Mouse (Mus musculus): ENCODE results near the gene 4930522H14Rik. TPM values are rescaled to one million over a fixed set of nuclear protein-coding genes. Genes with fewer than 3 reads are reported as not detected.
A peak's percentile ranks its signal among the peaks of the same experiment; 100 is the strongest.

Gene 4930522H14Rik
- total RNA-seq, 2 experiments from 2014 or later: not detected

DNA sequence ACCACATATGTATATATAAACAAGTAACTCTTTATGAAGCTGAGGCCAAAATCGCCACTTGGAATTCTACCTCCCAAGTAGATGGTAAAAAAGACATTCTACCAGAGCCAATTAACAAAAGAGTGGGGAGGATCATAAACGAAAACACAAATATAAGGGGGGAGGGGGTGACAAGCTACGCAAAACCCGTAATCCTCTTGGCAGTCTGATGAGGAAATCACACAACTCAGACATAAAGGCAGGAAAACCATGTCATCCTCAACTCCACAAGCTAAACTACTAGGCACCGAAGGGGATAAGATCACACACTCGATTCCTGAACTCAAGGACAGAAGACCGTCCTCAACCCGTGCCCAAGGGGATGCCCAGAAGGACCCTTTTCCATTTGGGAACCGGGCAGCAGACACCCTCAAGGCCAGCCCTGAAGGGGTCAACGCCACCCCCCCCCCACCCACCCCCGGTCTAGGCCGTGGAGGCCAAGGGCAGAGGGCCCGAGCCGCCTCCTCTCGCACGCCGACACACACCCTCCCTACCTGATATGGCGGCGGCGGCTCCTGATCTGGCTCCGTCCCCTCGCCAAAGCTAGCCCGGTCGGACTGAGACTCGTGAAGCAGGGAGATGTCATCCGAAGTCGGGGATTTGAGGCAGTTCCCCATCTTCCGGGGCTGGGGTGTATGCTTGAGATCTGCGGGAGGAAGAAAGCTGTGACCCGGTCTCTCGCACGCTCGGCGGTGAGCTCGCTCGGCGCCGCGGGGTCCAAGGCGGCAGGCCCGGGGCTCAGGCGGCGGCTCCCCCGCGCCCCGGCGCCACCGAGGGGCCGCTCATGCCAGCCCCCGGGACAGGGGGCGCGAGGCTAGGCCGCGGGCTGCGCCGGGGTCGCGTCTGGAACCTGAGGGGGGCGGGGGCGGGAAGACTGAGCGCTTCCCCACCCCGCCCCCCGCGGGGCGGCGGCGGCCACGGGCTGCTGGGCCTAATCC lies 55.2 kb downstream of the 4930522H14Rik start:
- DNase-seq (ENCODE audit: low spot score in 2 of 2): peak; percentile 26 to 59

DNA sequence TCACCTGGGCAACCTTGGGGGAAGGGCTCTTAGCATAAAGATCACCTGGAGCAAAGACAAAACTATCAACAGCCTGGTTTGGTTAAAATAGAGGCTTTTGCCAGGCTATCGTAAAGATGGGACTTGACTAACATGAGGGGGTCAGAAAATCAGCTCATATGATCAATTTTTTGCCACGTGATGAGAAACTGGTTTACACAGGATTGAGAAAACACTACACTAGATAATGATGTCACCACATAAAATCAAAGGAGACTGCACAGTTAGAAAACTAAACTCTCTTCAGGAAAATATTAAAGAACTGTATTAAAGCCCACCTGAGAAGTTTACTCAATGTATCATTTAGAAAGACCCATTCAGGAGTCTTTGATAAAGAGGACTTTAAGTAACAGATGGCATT lies 56.0 kb downstream of the 4930522H14Rik start:
- DNase-seq (ENCODE audit: low spot score in 2 of 2): no peak

DNA sequence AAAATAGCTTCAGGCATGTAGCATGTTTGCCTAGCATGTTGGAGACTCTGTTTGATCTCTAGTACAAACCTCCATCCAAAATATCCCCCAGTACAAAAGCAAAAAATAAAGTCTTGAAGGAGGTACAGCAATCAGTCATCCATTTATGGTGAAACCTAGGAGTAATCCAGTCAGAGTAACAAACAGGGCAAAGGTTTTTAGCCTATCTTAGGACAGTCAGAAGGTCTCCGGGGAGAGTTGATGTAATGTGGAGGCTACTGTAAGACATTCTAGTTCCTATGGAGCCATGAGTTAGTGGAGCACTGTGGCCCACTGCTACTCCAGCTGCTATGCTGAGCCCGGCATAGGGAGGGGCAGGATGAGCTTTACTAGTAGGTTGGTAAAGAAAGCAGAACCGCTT lies 58.5 kb downstream of the 4930522H14Rik start:
- DNase-seq (ENCODE audit: low spot score in 2 of 2): no peak

DNA sequence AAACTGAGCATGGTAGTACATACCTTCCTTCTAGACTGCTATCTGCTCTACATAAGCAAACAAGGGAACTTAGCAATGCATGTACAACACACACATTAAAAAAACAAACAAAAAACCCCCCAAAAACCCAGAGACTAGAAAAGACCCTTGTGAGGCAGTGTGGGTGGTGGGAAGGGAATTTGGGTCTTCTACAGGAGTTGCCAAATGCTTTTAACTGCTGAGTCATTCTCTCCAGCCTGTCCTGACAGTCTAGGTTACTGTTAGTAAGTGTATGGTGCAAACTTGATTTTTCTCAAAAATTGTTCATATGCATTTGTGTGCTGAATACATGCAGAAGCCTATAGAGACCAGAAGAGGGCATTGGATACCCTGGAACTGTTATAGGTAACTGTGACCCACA lies 59.5 kb downstream of the 4930522H14Rik start:
- DNase-seq (ENCODE audit: low spot score in 2 of 2): no peak

DNA sequence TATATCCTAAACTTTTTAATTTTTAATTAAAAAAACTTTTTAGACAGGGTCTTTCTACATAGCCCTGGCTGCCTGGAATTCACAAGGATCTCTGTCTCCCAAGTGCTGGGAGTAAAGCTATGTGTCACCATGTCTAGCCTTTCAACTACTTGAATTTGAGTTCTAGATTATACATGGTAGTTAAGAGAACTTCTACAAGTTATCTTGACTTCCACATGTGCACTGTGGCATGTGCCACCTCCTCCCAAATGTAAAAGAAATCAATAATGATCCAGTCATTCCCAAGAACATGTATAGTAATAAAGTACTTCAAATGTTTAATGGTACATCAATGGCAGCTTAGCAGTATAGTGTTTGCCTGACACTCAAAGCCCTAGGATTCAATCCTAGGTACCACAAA lies 63.4 kb downstream of the 4930522H14Rik start:
- DNase-seq (ENCODE audit: low spot score in 2 of 2): no peak

DNA sequence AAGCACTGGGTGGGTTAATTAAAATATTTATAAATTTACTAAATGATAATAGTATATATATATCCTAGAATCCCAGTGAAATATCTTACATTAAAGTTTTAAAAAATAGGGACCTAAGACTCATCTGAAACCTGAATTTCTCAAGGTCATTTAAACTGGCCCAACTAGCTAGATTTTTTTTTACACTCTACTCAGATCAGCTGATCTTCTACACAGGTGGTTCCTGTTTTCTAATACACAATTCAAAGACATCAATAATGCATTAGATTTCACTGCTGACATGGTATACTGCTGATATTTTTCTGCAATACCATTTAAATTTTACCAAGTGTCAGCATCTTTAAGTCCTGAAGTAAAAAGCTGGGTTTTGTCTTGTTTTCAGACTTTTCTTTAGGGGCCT lies 67.2 kb downstream of the 4930522H14Rik start:
- no peak for DNase-seq (ENCODE audit: low spot score in 2 of 2)

DNA sequence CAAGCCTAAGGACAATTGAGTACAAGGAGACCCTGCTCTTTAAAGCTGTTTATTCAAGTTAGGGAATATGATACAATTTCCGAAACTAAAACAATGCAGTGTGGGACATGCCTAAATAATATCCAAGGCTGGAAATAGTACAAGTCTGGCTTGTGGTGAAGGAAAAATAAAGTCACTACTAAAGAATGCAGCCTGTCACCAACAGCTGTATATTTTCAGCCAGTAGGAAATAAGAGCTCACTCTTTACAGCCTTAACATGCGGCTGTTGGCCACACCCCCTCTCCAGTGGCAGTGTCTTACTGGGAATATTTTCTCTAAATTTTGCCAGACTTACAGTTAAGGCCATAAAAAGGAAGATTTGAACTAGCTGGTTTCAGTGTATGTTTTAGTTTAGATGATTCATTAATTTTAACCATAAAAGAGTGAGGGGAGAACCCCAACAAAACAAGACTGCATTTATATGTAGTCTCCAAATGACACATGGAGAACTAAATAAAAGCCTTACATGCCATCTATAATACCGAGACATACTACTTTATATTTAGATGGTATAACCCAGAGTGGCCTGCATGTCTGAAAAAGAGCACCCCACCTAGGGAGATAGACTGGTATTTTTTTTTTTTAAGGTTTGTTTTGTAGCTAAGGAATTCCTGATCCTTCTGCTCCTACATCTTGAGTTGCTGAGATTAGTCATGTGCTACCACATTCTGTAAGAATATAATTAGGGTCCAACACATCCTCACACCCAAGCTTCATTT lies 70.5 kb downstream of the 4930522H14Rik start:
- DNase-seq (ENCODE audit: low spot score in 2 of 2): no peak

DNA sequence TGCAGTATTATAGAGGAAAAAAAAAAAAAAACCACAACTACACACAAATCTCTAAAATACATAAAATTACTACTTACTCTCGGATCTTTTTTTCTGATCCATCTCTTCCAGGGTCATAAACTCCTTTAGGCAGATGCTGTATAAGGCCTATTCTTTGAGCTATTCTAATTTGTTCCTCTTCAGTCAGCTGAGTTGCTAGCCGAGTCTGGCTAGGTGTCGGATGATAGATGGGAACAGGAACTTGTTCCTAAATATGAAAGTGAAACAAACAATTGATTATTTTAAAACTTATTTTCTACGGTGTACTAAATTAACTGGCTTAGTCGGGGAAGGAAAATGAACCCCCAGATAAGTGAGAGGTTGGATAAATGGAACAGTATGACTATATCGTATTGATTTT lies 74.3 kb downstream of the 4930522H14Rik start:
- DNase-seq (ENCODE audit: low spot score in 2 of 2): no peak

Other genes with a start within 250 kb of the 4930522H14Rik start
- 1 to 10 TPM; 1.4 to 2.4 TPM for gene Ttc39a, start 124.7 kb downstream of the 4930522H14Rik start, total RNA-seq (2021)
- 100 to 1,000 TPM; 171 to 186 TPM for gene Rnf11, start 46.6 kb downstream of the 4930522H14Rik start, total RNA-seq (2021)
- gene Cdkn2c, start 135.9 kb upstream of the 4930522H14Rik start, total RNA-seq (2021): 1 to 10 TPM; 5.4 to 6.6 TPM
- gene Faf1, start 145.3 kb upstream of the 4930522H14Rik start, total RNA-seq (2021): 10 to 100 TPM; 24.9 to 27.2 TPM